Mouse (Mus musculus): ENCODE data around the gene Elf1.

GRCm38 (mm10) chr14:79460988-79461387 is 20.0 kb upstream of the Elf1 start:
- no peak for TF ChIP-seq CTCF (IDR thresholded peaks at IDR 0.05; ENCODE audit: extremely low read depth, insufficient read depth, insufficient read length, insufficient replicate concordance)
- no peak for TF ChIP-seq POLR2A (IDR thresholded peaks at IDR 0.05; ENCODE audit: low read depth, low read length)
